Mouse (Mus musculus): ENCODE measurements at regions not wholly inside any gene's neighbourhood (a gene's known extent, or its start where the extent isn't known, plus 50 kb on each side); places are given as distances from the start of the nearest gene placed in this dataset.

- Histone ChIP-seq H3K27me3 (replicated peaks) (no peaks in the 10 kb centered on the region), H3K4me3 (no peak overlapping the region), H3K9me3 (no peaks in the 10 kb centered on the region), H3K27ac (no peak overlapping the region), H3K9ac (no peak overlapping the region), H3K36me3 (replicated peaks) (no peaks in the 10 kb centered on the region), H3K4me1 (no peaks in the 10 kb centered on the region), H3K4me2 (no peak overlapping the region)
- WGBS: 92% methylated on average over 8 of the region's 8 CpGs
- ATAC-seq (replicated peaks): no peak
Measured at GRCm38 (mm10) chr15:63603100-63603714, 241.8 kb downstream of the Gsdmc2 start.

DNA sequence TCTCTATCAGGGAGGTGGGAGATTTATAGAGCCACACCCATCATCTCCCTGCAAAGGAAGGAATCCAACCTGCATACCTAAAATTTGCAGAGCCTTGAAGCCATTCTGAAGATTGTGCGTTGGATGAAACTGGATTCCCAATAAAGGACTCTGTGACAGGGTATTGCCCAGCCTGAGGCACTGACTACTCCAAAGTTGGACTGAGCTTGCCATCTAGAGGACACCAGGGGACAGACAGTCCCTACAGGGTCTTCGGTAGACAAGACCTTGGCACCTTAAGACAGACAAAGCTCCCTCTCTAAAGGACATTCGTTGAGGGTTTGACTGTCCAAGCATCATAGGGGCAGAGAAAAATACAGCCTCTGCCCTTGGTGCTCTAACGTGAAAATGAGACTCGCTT lies 243.4 kb downstream of the Gsdmc2 start:
- no peak overlapping the region for H3K27ac ChIP-seq
- no peaks in the 10 kb centered on the region for H3K27me3 ChIP-seq (replicated peaks)
- H3K4me2 ChIP-seq: no peak overlapping the region
- peak; percentile 88 for ATAC-seq (replicated peaks)
- no peak overlapping the region for H3K4me3 ChIP-seq
- no peaks in the 10 kb centered on the region for H3K36me3 ChIP-seq (replicated peaks)
- H3K9ac ChIP-seq: no peak overlapping the region
- no peaks in the 10 kb centered on the region for H3K9me3 ChIP-seq
- WGBS: 41% methylated on average over 5 of the region's 5 CpGs
- no peaks in the 10 kb centered on the region for H3K4me1 ChIP-seq

DNA sequence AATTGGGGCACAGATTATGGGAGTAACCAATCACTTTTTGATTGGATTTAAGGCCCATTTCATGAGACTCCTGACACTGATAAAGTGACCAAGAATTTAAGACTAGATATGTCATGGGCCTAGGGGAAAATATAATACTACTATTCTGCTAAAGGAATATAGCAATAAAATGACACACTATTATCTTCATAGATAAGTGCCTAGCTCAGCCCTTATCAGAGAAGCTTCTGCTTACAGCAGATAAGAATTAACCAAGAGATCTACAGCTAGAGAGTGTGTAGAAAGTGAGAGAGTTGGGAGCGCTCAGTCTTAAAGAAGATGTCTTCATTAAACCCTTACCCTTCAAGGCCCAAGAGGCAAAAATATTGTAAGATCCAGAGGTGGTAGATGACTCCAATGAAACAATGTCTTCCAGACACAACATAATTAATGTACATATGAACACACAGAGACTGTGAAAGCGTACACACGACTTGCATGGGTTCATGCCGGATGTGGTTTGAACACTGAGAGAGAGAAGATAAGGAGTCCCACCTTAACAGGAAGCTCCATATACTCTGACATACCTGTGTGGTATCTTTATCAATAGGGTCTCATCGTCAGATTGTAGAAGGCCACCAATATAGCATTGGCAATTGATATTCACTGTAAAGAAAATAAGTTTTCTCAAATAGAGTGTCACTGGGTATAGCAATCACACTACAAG lies 252.1 kb downstream of the Gsdmc2 start:
- no peak overlapping the region for H3K4me2 ChIP-seq
- H3K27ac ChIP-seq: no peak overlapping the region
- H3K9me3 ChIP-seq: no peaks in the 10 kb centered on the region
- WGBS: 93% methylated on average over 5 of the region's 5 CpGs
- H3K36me3 ChIP-seq (replicated peaks): no peaks in the 10 kb centered on the region
- no peak for ATAC-seq (replicated peaks)
- H3K4me3 ChIP-seq: no peak overlapping the region
- no peak overlapping the region for H3K9ac ChIP-seq
- H3K27me3 ChIP-seq (replicated peaks): no peaks in the 10 kb centered on the region
- H3K4me1 ChIP-seq: no peaks in the 10 kb centered on the region

- H3K9me3 ChIP-seq: no peaks in the 10 kb centered on the region
- no peak overlapping the region for H3K27ac ChIP-seq
- H3K4me3 ChIP-seq: no peak overlapping the region
- no peaks in the 10 kb centered on the region for H3K27me3 ChIP-seq (replicated peaks)
- H3K4me1 ChIP-seq: no peaks in the 10 kb centered on the region
- 79% methylated on average over 2 of the region's 2 CpGs for WGBS
- H3K36me3 ChIP-seq (replicated peaks): no peaks in the 10 kb centered on the region
- no peak overlapping the region for H3K4me2 ChIP-seq
- no peak overlapping the region for H3K9ac ChIP-seq
- ATAC-seq (replicated peaks): no peak
Measured at GRCm38 (mm10) chr15:63559293-63559692, 285.7 kb downstream of the Gsdmc2 start.

DNA sequence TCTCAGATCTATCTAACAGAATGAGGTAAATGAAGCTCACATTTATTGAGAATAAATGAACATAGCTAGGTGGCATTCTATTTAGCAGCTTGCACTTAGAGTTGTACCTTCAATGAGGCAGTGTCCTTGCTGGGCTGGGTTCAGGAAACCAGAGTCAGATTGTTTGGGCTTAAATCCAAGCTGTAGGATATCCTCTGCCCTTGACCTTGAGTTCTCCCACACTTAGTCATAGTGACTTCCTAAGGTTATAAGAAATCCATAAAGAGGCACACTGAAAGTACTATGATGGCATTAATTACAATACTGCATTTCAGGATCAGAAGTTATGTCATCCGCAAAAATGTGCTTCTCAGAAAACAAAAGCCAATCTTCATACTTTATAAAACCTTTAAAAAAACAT lies 286.3 kb downstream of the Gsdmc2 start:
- Histone ChIP-seq H3K4me2 (no peak overlapping the region), H3K4me1 (no peaks in the 10 kb centered on the region), H3K36me3 (replicated peaks) (no peaks in the 10 kb centered on the region), H3K27me3 (replicated peaks) (no peaks in the 10 kb centered on the region), H3K9me3 (no peaks in the 10 kb centered on the region), H3K27ac (no peak overlapping the region), H3K4me3 (no peak overlapping the region), H3K9ac (no peak overlapping the region)
- 96% methylated on average over 1 of the region's 1 CpGs for WGBS
- ATAC-seq (replicated peaks): no peak

DNA sequence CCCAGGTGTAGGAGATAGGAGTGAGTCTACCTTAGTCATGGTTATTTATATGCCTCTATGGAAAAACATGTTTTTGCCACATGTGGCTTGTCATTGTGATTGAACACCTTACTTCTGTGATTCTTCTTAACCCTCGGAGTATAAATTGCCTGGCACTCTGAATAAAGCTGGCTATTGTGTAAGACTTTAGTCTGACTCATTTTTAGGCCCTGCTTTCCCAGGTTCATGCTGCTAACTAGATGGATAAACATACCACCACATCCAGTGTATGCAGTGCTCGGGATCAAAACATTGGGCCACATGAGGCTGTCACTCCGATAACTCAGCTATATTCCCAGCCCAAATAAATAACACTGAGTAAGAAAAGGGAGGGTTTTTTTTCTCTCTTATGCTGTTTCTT lies 287.2 kb downstream of the Gsdmc2 start:
- 79% methylated on average over 3 of the region's 3 CpGs for WGBS
- no peaks in the 10 kb centered on the region for H3K4me1 ChIP-seq
- no peak overlapping the region for H3K4me2 ChIP-seq
- no peaks in the 10 kb centered on the region for H3K27me3 ChIP-seq (replicated peaks)
- H3K4me3 ChIP-seq: no peak overlapping the region
- H3K27ac ChIP-seq: no peak overlapping the region
- no peaks in the 10 kb centered on the region for H3K36me3 ChIP-seq (replicated peaks)
- H3K9ac ChIP-seq: no peak overlapping the region
- no peaks in the 10 kb centered on the region for H3K9me3 ChIP-seq
- no peak for ATAC-seq (replicated peaks)

- 71% methylated on average over 5 of the region's 5 CpGs for WGBS
- H3K27ac ChIP-seq: no peak overlapping the region
- no peak for ATAC-seq (replicated peaks)
- no peak overlapping the region for H3K4me3 ChIP-seq
- H3K4me2 ChIP-seq: no peak overlapping the region
- H3K9me3 ChIP-seq: no peaks in the 10 kb centered on the region
- H3K9ac ChIP-seq: no peak overlapping the region
- H3K27me3 ChIP-seq (replicated peaks): no peaks in the 10 kb centered on the region
- H3K4me1 ChIP-seq: no peaks in the 10 kb centered on the region
- H3K36me3 ChIP-seq (replicated peaks): no peaks in the 10 kb centered on the region
Measured at GRCm38 (mm10) chr15:63553597-63553996, 291.4 kb downstream of the Gsdmc2 start.

DNA sequence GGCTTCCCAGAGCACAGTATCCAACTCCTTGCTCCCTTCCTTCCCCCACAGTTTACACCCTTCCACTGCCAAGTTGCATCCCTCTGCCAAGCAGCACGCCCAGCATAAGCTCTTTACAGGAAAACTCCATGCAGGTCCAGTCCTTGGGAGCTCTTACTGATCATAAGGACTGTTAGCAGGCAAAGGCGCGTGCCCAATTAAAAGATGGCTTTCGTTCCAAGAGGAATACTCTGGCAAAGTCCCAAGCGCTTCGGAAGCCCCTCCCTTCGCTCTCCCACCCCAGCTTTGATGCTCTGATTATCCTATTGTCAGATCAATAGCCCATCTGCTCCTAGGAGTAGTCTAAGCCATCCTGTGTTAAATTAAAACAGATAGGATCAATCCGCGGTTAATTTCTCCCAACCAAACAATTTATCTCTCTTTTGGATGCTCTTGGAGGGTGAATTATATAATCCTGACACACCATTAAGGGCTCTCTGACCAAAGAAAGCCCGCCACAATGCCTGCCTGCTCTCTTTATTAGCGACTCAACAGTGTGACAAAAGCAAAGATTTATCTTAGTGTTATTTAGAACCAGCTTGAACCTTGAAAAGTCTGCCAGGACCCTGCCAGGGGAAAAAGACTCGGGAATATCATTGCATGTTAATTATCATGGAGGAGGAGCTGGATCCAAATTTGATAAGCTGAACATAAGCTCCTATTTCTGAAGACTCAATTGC lies 312.5 kb downstream of the Gsdmc2 start:
- Histone ChIP-seq H3K4me1 (peaks cover 10% of the 10 kb centered on the region), H3K4me3 (peak overlapping the region; percentile 17), H3K4me2 (peak overlapping the region; percentile 45), H3K27me3 (replicated peaks) (no peaks in the 10 kb centered on the region), H3K9me3 (no peaks in the 10 kb centered on the region), H3K27ac (peak overlapping the region; percentile 31), H3K36me3 (replicated peaks) (no peaks in the 10 kb centered on the region), H3K9ac (peak overlapping the region; percentile 8; the same call in 1 of the 2 replicates)
- 10% methylated on average over 12 of the region's 12 CpGs for WGBS
- ATAC-seq (replicated peaks): peak; percentile 79

- H3K36me3 ChIP-seq (replicated peaks): no peaks in the 10 kb centered on the region
- WGBS: 91% methylated on average over 2 of the region's 2 CpGs
- no peak for ATAC-seq (replicated peaks)
- no peaks in the 10 kb centered on the region for H3K9me3 ChIP-seq
- H3K9ac ChIP-seq: no peak overlapping the region
- no peak overlapping the region for H3K4me2 ChIP-seq
- H3K27me3 ChIP-seq (replicated peaks): no peaks in the 10 kb centered on the region
- no peak overlapping the region for H3K27ac ChIP-seq
- no peak overlapping the region for H3K4me3 ChIP-seq
- peaks cover 8% of the 10 kb centered on the region for H3K4me1 ChIP-seq
Measured at GRCm38 (mm10) chr15:63527318-63527717, 317.7 kb downstream of the Gsdmc2 start.

GRCm38 (mm10) chr15:63526820-63527219 lies 318.2 kb downstream of the Gsdmc2 start:
- Histone ChIP-seq H3K9ac (no peak overlapping the region), H3K27ac (no peak overlapping the region), H3K27me3 (replicated peaks) (no peaks in the 10 kb centered on the region), H3K4me2 (no peak overlapping the region), H3K36me3 (replicated peaks) (no peaks in the 10 kb centered on the region), H3K9me3 (no peaks in the 10 kb centered on the region), H3K4me1 (0 out of 2 replicates have a peak, but pooled peaks cover 3% of the 10 kb centered on the region), H3K4me3 (no peak overlapping the region)
- WGBS: 82% methylated on average over 2 of the region's 2 CpGs
- no peak for ATAC-seq (replicated peaks)

DNA sequence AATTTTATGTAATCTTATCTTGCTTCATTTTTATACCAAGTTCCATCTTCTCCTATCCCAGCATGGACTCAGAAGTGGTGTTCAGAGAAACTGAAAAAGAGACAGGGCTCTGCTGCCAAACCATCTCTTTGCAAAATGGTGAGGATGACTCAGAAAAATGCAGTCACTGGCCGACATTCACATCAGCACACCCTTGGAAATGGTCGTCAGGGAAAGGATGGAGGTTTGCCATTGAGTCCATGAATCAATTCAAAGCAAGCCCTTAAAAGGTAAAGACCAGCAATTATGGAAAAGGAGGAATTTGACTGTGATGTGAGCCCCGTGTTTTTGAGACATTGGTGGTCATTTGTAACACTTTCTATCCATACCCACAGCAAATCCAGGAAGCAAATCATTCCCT lies 327.7 kb downstream of the Gsdmc2 start:
- no peaks in the 10 kb centered on the region for H3K36me3 ChIP-seq (replicated peaks)
- no peak overlapping the region for H3K4me2 ChIP-seq
- 77% methylated on average over 3 of the region's 3 CpGs for WGBS
- no peak overlapping the region for H3K4me3 ChIP-seq
- no peak overlapping the region for H3K9ac ChIP-seq
- H3K4me1 ChIP-seq: no peaks in the 10 kb centered on the region
- no peak for ATAC-seq (replicated peaks)
- H3K27ac ChIP-seq: no peak overlapping the region
- no peaks in the 10 kb centered on the region for H3K9me3 ChIP-seq
- H3K27me3 ChIP-seq (replicated peaks): no peaks in the 10 kb centered on the region

GRCm38 (mm10) chr15:63500453-63500852 lies 344.5 kb downstream of the Gsdmc2 start:
- no peak for ATAC-seq (replicated peaks)
- Histone ChIP-seq H3K27me3 (replicated peaks) (no peaks in the 10 kb centered on the region), H3K9ac (no peak overlapping the region), H3K36me3 (replicated peaks) (no peaks in the 10 kb centered on the region), H3K9me3 (no peaks in the 10 kb centered on the region), H3K4me2 (no peak overlapping the region), H3K4me1 (no peaks in the 10 kb centered on the region), H3K4me3 (no peak overlapping the region), H3K27ac (no peak overlapping the region)
- WGBS: 19% methylated on average over 1 of the region's 1 CpGs
